In genomic region chr11:107895635-107896034, GRCm38 (mm10) we compare ENCODE assay signal across 12 mouse cellular contexts. TPM values are rescaled to one million over a fixed set of nuclear protein-coding genes. Genes with fewer than 3 reads are reported as not detected.
"Had no signal": no experiment of that assay in that cellular context is flagged by ENCODE, and none has a peak within 500 bp of the region (broad histone marks: within the 10 kb centered on the region; RNA-seq: fewer than 3 reads in every experiment).

No protein-coding gene starts in this region.

- H3K4me3 ChIP-seq: left cerebral cortex, adult 2 months; limb, embryonic 15.5 days; liver, embryonic 12.5 days; midbrain, embryonic 10.5 days; midbrain, embryonic 15.5 days had no signal

- H3K4me1 ChIP-seq: limb, embryonic 15.5 days; liver, embryonic 12.5 days; midbrain, embryonic 10.5 days had no signal

- H3K27ac ChIP-seq: left cerebral cortex, adult 2 months; limb, embryonic 15.5 days; liver, embryonic 12.5 days; midbrain, embryonic 10.5 days; midbrain, embryonic 15.5 days; stomach, postnatal 0 days had no signal

- H3K4me2 ChIP-seq: limb, embryonic 15.5 days; liver, embryonic 12.5 days; lung, embryonic 14.5 days; midbrain, embryonic 15.5 days had no signal

- H3K27me3 ChIP-seq: limb, embryonic 15.5 days; liver, embryonic 12.5 days; midbrain, embryonic 15.5 days had no signal

- H3K9me3 ChIP-seq: limb, embryonic 15.5 days; liver, embryonic 12.5 days; midbrain, embryonic 10.5 days; midbrain, embryonic 15.5 days had no signal

- ATAC-seq: liver, embryonic 12.5 days; midbrain, embryonic 15.5 days had no signal

- DNase-seq: kidney, adult 8-10 months; lung, embryonic 14.5 days; lung, postnatal 10 days; lung, postnatal 4 days had no signal

- H3K36me3 ChIP-seq: limb, embryonic 15.5 days; liver, embryonic 12.5 days; midbrain, embryonic 10.5 days; midbrain, embryonic 15.5 days had no signal

- H3K9ac ChIP-seq: limb, embryonic 15.5 days; liver, embryonic 12.5 days; lung, embryonic 14.5 days; midbrain, embryonic 15.5 days had no signal

RNA-seq across cellular contexts. Expression of gene Cacng5, which starts 19.2 kb away (rescaled TPM):
- total RNA-seq: megakaryocyte, adult 5-6 weeks; neutrophil, adult 5-6 weeks had no signal
